Mouse (Mus musculus) MEL (cell line): ENCODE measurements around the gene Pipox. TPM values are rescaled to one million over a fixed set of nuclear protein-coding genes. Genes with fewer than 3 reads are reported as not detected.

Experiments used
- DNase-seq: peaks from one replicate; pipeline ENCODE4 v3.0.0; 2011; ENCODE audit warnings: low read depth, low spot score
- H3K27ac ChIP-seq: 2 replicates; pipeline ENCODE4 v1.5.1; 2012; ENCODE audit warnings: low read depth, mild to moderate bottlenecking, control low read depth, low read length, moderate library complexity; ENCODE audit not compliant: control insufficient read depth
- H3K27me3 ChIP-seq, 2 experiments: fragments of 150-350 bp in 1 of 2; sonication (generic) in 1 of 2; 2 replicates each; pipeline ENCODE4 v1.6.1; 2012; ENCODE audit warnings: low read length in 2 of 2, mild to moderate bottlenecking in 2 of 2, improper control_type of control experiment in 1 of 2, moderate library complexity in 1 of 2; ENCODE audit not compliant: insufficient read depth in 2 of 2, control insufficient read depth in 1 of 2
- H3K36me3 ChIP-seq, 2 experiments: 2 replicates each; pipeline ENCODE4 v1.6.1; 2012 to 2014; ENCODE audit warnings: low read length in 2 of 2, improper control_type of control experiment in 1 of 2, inconsistent platforms in 1 of 2, mild to moderate bottlenecking in 1 of 2; ENCODE audit not compliant: insufficient read depth in 2 of 2, control insufficient read depth in 1 of 2
- H3K4me1 ChIP-seq, 2 experiments: fragments of 150-350 bp in 1 of 2; sonication (generic) in 1 of 2; 2 replicates each; pipeline ENCODE4 v1.6.1; 2012; ENCODE audit warnings: low read length in 2 of 2, improper control_type of control experiment in 1 of 2, mild to moderate bottlenecking in 1 of 2; ENCODE audit not compliant: insufficient read depth in 2 of 2, control insufficient read depth in 1 of 2
- H3K4me3 ChIP-seq, 2 experiments: fragments of 150-350 bp in 1 of 2; sonication (generic) in 1 of 2; 2 replicates each; pipeline ENCODE4 v1.5.1; 2012; ENCODE audit warnings: low read depth in 2 of 2, low read length in 2 of 2, mild to moderate bottlenecking in 2 of 2, moderate library complexity in 2 of 2, control low read depth in 1 of 2, improper control_type of control experiment in 1 of 2; ENCODE audit not compliant: control insufficient read depth in 1 of 2, insufficient read depth in 1 of 2
- H3K79me2 ChIP-seq: 2 replicates; pipeline ENCODE4 v1.6.1; 2012; ENCODE audit warnings: mild to moderate bottlenecking, low read length, moderate library complexity; ENCODE audit not compliant: control insufficient read depth, poor library complexity, insufficient read depth
- H3K9ac ChIP-seq: 2 replicates; pipeline ENCODE4 v1.6.1; 2012; ENCODE audit warnings: low read depth, mild to moderate bottlenecking, control low read depth, low read length, moderate library complexity; ENCODE audit not compliant: control insufficient read depth, poor library complexity, severe bottlenecking
- H3K9me3 ChIP-seq: fragments of 150-350 bp; sonication (generic); replicated peaks from 2 replicates; pipeline ENCODE4 v1.6.1; 2012; ENCODE audit warnings: mild to moderate bottlenecking, low read length, improper control_type of control experiment, moderate library complexity; ENCODE audit not compliant: insufficient read depth
- CHD1 ChIP-seq: IDR thresholded peaks from 2 replicates; pipeline ENCODE4 v1.6.1; 2012; ENCODE audit warnings: low read depth, mild to moderate bottlenecking, inconsistent platforms, low read length, improper control_type of control experiment
- ETS1 ChIP-seq: IDR thresholded peaks from 2 replicates; pipeline ENCODE4 v1.6.1; 2012; ENCODE audit warnings: low read depth, mild to moderate bottlenecking, inconsistent platforms, low read length, improper control_type of control experiment, moderate library complexity
- GABPA ChIP-seq: IDR thresholded peaks from 2 replicates; pipeline ENCODE4 v1.6.1; 2012; ENCODE audit warnings: low read depth, mild to moderate bottlenecking, inconsistent platforms, low read length, improper control_type of control experiment, moderate library complexity
- GATA1 ChIP-seq: IDR thresholded peaks from 2 replicates; pipeline ENCODE4 v1.6.1; 2011; ENCODE audit warnings: low read depth, low read length, improper control_type of control experiment
- MAFK ChIP-seq: IDR thresholded peaks from 2 replicates; pipeline ENCODE4 v1.6.1; 2011; ENCODE audit warnings: low read depth, mild to moderate bottlenecking, low read length, improper control_type of control experiment, borderline replicate concordance
- MAZ ChIP-seq: IDR thresholded peaks from 2 replicates; pipeline ENCODE4 v1.6.1; 2012; ENCODE audit warnings: low read depth, mild to moderate bottlenecking, inconsistent platforms, low read length, improper control_type of control experiment
- MEF2A ChIP-seq: IDR thresholded peaks from 2 replicates; pipeline ENCODE4 v1.6.1; 2014; ENCODE audit warnings: low read depth, mild to moderate bottlenecking, inconsistent platforms, low read length, improper control_type of control experiment; ENCODE audit not compliant: poor library complexity, insufficient replicate concordance, severe bottlenecking; ENCODE audit errors: extremely low read depth
- MXI1 ChIP-seq: IDR thresholded peaks from 2 replicates; pipeline ENCODE4 v1.6.1; 2011; ENCODE audit warnings: mild to moderate bottlenecking, low read depth, low read length, improper control_type of control experiment
- MYB ChIP-seq: IDR thresholded peaks from 2 replicates; pipeline ENCODE4 v1.6.1; 2011; ENCODE audit warnings: mild to moderate bottlenecking, low read depth, low read length, improper control_type of control experiment
- MYC ChIP-seq: IDR thresholded peaks from 2 replicates; pipeline ENCODE4 v1.6.1; 2011; ENCODE audit warnings: low read depth, mild to moderate bottlenecking, low read length, improper control_type of control experiment, moderate library complexity
- NRF1 ChIP-seq: IDR thresholded peaks from 2 replicates; pipeline ENCODE4 v1.6.1; 2014; ENCODE audit warnings: low read depth, mild to moderate bottlenecking, inconsistent platforms, low read length, improper control_type of control experiment, moderate library complexity; ENCODE audit not compliant: poor library complexity, insufficient read depth, severe bottlenecking
- POLR2A ChIP-seq, 2 experiments: IDR thresholded peaks; 2 replicates each; pipeline ENCODE4 v1.6.1; 2011 to 2012; ENCODE audit warnings: low read length in 2 of 2, mild to moderate bottlenecking in 2 of 2, control low read depth in 1 of 2, improper control_type of control experiment in 1 of 2, low read depth in 1 of 2, moderate library complexity in 1 of 2; ENCODE audit not compliant: control insufficient read depth in 1 of 2, insufficient read depth in 1 of 2, poor library complexity in 1 of 2
- POLR2AphosphoS2 ChIP-seq: IDR thresholded peaks from 2 replicates; pipeline ENCODE4 v1.6.1; 2011; ENCODE audit warnings: low read length, improper control_type of control experiment
- POLR2AphosphoS5 ChIP-seq: IDR thresholded peaks from 2 replicates; pipeline ENCODE4 v1.6.1; 2012; ENCODE audit warnings: low read depth, borderline replicate concordance, mild to moderate bottlenecking, inconsistent platforms, low read length, moderate library complexity, mixed read lengths
- RAD21 ChIP-seq: IDR thresholded peaks from 2 replicates; pipeline ENCODE4 v1.6.1; 2011; ENCODE audit warnings: mild to moderate bottlenecking, low read depth, low read length, improper control_type of control experiment
- RCOR1 ChIP-seq: IDR thresholded peaks from 2 replicates; pipeline ENCODE4 v1.6.1; 2012; ENCODE audit warnings: low read depth, mild to moderate bottlenecking, inconsistent platforms, low read length, improper control_type of control experiment
- SMC3 ChIP-seq: IDR thresholded peaks from 2 replicates; pipeline ENCODE4 v1.6.1; 2011; ENCODE audit warnings: low read depth, low read length, improper control_type of control experiment
- TAL1 ChIP-seq: IDR thresholded peaks from 2 replicates; pipeline ENCODE4 v1.6.1; 2012; ENCODE audit warnings: mild to moderate bottlenecking, inconsistent platforms, low read length, moderate library complexity, mixed read lengths
- ZKSCAN1 ChIP-seq: IDR thresholded peaks from 2 replicates; pipeline ENCODE4 v1.6.1; 2012; ENCODE audit warnings: low read depth, mild to moderate bottlenecking, inconsistent platforms, low read length, improper control_type of control experiment, moderate library complexity
- polyA plus RNA-seq, 2 experiments: library from polyadenylated mRNA; stranded (reverse) in 1 of 2; unstranded in 1 of 2; fragments of >175 nt in 1 of 2; fragments of >200 nt in 1 of 2; gene quantifications; 2 replicates each; pipeline versions ENCODE4 v1.2.1 to v1.2.4; 2012; ENCODE audit warnings: low replicate concordance in 2 of 2, low read depth in 1 of 2; ENCODE audit not compliant: insufficient read length in 2 of 2, insufficient read depth in 1 of 2, missing spikeins in 1 of 2
- total RNA-seq: library from RNA; depleted of rRNA; stranded (reverse); fragments of 300-350 nt; gene quantifications from 2 replicates; pipeline ENCODE4 v1.2.3, GENCODE M21; 2012

The Pipox gene
- total and polyA plus RNA-seq, 3 experiments: not detected

DNA sequence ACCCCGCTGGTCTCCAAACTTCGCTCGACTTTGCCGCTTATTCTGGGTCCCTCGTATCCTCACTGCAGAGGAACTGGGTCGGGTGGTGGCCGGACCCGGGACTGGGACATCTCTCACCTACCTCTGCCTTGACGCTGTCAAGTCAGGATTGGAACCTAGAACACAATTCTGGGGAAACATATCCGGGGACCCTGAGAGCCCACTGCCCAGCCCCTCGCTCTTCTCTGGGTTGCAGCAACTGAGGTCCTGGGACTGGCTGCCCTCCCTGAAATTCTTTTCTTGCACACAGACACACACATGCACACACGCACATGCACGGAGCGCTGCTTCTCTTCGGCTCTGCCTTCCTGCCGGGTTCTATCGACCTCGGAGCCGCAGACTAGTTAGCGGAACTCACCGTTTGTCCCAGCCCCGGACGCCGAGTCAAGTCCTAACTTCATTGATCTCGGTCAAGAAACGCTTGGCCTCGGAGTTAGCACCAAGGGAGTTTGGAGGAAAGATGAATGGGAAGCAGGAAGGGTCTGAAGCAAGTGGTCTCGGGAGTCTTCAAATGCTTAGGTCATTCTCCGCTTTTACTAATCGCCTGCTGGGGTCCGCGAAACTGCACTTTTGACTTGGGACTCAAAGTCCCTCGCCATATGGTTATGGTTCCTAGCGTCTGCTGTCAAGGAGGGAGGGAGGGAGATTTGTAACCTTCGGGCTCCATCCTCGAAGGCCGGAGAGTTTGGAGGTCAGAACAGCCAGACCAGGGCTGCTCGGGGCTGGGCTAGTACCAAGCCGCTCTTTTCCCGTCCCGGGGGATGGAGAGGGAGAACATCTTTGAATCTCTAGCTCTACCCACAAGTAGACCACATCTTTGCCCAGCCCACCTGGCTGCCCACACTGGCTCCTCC is 37.9 kb upstream of the Pipox start (continued):
- TF ChIP-seq ZKSCAN1: no peak

DNA sequence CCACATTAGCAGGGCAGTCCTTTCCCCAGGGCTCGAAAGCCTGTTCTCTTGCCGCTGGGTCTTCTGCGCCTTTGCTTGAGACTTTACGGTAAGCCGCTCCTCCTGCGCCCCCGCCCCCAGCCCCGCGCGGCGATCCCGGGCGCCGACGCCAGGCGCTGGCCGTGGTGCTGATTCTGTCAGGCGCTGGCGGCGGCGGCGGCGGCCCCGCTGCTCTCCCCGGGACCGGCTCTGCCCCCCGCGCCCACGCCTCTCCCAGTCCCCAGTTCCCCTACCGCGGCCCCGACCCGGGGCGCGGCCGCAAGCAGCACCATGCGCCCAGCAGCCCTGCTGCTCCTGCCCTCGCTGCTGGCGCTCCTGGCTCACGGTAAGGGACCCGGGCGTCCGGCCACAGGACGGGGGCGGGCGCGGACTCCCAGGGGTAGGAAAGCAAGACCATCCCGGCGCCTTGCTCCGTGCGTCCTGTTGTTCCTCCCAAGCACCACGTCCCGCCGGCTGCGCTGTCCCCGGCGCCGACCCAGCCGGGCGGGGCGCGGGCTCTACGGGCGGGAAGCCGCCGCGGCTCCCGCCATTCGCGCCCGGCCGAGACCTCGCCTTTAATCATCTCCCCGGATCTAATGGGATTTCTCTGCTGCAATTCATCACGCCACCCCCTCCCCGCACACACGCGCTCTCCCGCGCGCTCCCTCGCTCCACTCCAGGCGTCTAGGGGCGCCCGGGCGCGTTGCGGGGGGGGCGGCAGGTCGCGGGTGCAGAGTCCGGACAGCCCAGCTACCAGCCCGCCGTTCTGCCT is 37.0 kb upstream of the Pipox start, which contains the start of gene Sez6:
Sez6 (plus strand) TSS at position 50 of the 790 bp plus-strand sequence.
- H3K36me3 ChIP-seq: no peaks in the 10 kb centered on the region
- no peaks in the 10 kb centered on the region for H3K79me2 ChIP-seq
- no peaks in the 10 kb centered on the region for H3K4me1 ChIP-seq
- DNase-seq: no peak
- TF ChIP-seq SMC3: no peak
- TF ChIP-seq, all 39 proteins: peak for 0
- H3K27ac ChIP-seq: no peak within 1 kb of the TSS
- no peaks in the 10 kb centered on the region for H3K9me3 ChIP-seq
- no peak within 1 kb of the TSS for H3K4me3 ChIP-seq
- no peak within 1 kb of the TSS for H3K9ac ChIP-seq
- peaks cover 10 to 20% of the 10 kb centered on the region in 2 experiments for H3K27me3 ChIP-seq

DNA sequence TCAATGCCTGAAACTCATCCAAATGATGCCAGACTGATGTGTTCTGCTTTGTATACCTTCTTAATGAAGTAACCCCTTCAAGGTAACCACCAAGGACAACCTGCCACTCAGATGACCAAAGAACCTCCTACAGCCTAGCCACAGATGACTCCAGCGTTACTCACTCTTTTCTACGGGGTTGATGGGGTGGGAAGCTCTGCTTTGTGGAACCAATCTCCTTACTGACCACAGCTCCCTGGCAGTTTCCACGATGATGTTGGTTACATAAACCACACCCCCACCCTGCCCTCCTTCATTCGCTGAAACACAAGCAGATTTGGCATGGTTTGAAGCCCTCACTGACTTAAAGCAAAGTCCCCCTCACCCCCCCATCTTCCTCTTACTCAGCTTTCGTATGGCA is 33.9 kb upstream of the Pipox start:
- Histone ChIP-seq H3K9me3 (no peaks in the 10 kb centered on the region), H3K79me2 (no peaks in the 10 kb centered on the region), H3K4me3 (no peak overlapping the region), H3K27ac (no peak overlapping the region), H3K4me1 (no peaks in the 10 kb centered on the region), H3K27me3 (peaks cover 3 to 11% of the 10 kb centered on the region in 2 experiments), H3K36me3 (no peaks in the 10 kb centered on the region), H3K9ac (no peak overlapping the region)
- DNase-seq: no peak
- TF ChIP-seq NRF1 (no peak), GABPA (no peak), POLR2A (IDR thresholded peaks at IDR 0.05; ENCODE audit: control insufficient read depth in 1 of 2, insufficient read depth in 1 of 2, low read depth in 1 of 2, low read length in 2 of 2, poor library complexity in 1 of 2) (no peak), RCOR1 (no peak), TAL1 (no peak), MEF2A (no peak), ETS1 (no peak), SMC3 (no peak), POLR2AphosphoS5 (no peak), MYC (no peak), POLR2AphosphoS2 (no peak), MXI1 (no peak), CHD1 (no peak), MYB (no peak), RAD21 (no peak), GATA1 (no peak), MAZ (no peak), MAFK (no peak)
